Mouse (Mus musculus) thymus, postnatal 25 days (tissue): ENCODE measurements at regions not wholly inside any gene's neighbourhood (a gene's known extent, or its start where the extent isn't known, plus 50 kb on each side); places are given as distances from the start of the nearest gene placed in this dataset.

Experiments used
- DNase-seq: peaks from one replicate; pipeline ENCODE4 v3.0.0; 2022

DNA sequence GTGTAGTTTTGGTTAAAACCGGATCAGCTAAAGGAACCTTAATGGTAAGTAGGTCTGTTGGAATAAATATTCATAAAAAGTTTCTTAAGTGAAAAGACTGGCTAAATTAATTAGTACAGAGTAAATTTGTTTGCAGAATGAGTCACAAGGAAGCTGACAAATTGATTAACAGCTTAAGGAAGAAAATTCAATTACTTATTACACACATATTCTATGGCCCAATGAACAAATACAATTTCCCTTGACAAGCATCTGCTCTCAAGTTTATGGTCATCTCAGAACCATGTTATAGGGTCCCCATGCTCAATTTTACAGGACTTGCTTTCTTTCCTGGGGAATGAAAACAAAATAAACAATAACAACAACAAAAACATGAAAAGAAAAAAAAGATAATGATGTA, 231.4 kb upstream of the Frg1 start:
- DNase-seq: no peak

DNA sequence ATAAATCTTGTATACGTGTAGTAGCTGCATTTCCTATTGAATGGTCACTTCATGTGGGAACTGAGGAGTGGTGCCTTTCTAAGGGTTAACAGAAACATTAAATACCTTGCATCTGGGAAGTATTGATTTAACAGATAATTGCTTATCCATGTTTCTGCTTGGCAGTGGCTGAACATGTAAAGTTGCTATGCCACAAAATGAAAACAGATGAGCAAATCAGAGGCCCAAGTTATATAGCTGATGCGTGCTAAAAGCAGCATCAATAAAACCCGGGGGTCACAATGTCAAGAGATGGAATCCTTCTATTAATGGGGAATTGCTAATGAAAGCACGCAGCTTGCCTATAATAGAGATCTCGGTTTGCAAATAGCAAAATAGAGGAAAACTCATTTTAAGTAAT, 227.8 kb upstream of the Frg1 start:
- no peak for DNase-seq

DNA sequence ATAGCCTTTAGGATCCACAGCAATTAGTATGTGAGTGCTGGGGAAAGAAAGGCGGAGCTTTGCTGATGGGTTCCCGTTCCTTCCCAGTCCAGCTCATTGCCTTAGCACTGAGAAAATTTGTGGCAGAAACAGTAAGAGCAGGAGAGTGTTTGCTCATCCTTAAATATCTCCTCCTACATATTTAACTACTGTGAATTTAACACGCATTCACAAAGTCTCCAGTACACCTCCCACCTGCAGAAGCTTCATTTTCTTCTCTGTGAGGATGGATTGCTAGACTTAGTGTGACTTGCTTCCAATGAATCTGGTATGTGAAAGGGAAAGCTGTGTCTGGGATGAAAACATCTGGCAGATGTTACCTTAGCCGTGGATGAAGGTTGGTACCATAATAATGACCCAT, 207.0 kb upstream of the Frg1 start:
- no peak for DNase-seq

DNA sequence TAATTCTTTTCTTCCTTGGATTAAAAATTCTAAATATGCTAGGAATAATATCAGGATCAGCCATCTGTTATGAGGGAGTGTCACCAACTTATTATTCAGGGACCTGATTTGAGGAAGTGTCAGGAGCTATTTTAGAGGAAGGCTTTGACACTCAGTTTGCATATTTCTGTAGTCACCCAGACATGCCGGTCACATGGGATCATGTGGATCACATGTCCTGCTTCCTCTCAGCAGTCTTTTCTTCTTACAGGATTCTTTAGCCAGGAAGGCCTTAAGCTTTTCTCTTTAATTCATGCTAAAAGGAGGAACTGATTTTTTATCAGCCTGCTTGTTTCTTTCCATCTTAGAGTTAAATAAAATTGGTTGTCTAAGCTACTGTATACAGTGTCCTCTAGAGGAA, 183.4 kb upstream of the Frg1 start:
- no peak for DNase-seq

DNA sequence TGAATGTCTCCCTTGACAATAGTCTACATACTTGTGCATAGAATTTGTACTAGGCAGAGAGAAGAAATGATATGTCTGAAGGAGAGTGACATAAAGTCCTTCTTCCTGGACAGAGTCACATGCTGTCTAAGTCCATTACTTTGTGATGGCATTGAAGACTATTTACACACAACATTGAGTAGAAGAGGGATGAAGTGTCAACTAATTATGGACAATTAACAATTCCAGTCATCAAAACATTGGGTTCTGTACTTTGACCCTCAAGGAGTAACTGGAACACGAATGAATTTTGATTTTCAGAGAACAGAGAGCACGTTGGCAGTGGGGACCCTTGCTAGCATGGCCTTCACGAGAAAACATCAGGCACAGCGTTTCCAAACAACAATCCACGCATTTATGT, 177.6 kb upstream of the Frg1 start:
- DNase-seq: no peak

DNA sequence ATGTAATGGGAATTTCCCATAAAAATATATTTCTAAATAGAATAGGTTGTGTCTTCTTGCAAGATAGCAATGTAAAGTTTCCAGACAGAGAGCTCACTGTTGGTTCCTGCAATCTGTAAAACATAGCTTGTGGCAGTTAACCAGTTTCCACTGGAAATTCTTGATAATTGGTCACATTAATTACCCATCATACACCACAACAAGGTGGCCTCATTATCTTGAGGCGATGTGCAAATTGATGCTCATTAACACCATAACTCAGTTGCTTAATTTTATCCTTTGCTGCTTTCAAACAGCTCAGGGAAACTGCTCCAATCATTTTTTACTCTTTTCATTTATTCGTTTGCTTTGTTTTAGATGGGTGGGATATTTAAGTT, 176.8 kb upstream of the Frg1 start:
- DNase-seq: no peak

DNA sequence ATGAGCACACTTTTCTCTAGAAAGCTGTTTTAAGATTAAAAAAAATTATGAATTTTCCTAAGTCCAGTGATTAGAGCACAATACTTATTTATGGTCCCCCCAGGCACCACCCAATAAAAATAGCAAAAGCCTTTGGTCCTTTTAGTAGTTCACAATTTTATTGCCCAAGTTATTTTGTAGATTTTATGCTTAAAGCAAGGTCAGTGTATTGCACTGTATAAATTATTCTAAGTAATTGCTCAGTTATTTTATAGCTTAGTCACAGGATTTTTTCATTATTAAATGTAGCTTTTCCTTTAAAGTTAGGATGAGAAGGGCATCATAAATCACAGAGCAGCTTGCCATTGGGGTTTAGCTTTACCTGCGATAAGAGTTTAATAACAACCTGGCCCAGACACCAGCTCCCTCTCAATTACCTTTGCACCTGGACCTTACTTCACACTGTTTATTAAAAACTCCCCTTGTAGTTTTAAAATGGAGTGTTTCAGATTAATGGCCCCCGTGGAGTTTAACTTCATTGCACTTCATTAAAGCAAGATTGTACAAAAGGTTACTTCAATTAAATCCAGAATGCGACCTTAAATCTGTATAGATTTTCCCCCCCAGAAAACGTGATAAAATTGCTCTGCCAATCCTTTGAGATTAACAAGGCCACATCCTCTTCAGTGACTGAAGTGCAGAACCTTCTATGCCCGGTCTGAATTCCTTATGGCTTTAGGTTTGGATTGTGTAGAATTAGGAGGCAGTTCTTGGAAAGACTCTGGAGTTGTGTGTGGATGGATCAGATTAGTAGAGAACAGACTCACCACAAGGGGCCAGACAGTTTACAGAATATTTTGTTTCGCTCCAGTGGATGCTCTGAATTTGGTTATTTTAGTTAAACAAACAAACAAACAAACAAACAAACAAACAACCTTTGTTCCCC, 176.1 kb upstream of the Frg1 start:
- no peak for DNase-seq

DNA sequence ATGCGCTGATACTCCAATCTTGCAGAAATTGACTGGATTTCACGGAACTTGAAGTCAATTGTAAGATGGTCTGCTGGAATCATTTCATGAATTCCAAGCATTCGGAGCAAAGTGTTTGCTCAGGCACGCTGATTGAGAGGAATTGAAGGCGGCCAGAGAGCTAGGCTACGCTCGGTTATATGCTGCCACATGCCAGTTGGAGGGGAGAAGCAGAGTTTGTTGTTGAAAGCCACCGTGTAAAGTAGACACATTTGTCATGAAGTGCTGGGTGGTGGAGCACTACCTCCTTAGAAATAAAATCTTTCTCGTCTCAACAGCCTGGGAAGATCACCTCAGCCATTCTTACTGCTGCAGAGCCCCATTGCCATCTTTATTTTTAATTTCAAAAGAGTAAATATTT, 175.3 kb upstream of the Frg1 start:
- no peak for DNase-seq

DNA sequence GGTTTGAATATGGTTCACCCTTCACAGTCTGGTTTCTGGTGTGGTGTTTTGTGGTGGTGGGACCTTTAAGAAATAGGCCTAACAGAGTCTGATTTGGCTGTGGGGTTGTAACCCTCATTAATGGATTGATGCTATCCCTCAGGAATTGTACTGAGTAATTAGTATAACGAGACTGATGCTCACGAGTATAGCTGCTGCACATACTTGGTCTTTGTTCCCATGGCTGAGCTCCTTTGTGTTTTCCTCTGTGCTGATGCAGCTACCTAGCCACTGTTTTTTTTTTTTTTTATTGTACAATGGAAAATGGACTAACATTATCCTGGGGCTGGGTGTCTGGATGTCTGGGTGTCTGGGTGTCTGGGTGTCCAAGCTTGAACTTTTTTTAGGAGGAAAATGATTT, 171.3 kb upstream of the Frg1 start:
- no peak for DNase-seq

DNA sequence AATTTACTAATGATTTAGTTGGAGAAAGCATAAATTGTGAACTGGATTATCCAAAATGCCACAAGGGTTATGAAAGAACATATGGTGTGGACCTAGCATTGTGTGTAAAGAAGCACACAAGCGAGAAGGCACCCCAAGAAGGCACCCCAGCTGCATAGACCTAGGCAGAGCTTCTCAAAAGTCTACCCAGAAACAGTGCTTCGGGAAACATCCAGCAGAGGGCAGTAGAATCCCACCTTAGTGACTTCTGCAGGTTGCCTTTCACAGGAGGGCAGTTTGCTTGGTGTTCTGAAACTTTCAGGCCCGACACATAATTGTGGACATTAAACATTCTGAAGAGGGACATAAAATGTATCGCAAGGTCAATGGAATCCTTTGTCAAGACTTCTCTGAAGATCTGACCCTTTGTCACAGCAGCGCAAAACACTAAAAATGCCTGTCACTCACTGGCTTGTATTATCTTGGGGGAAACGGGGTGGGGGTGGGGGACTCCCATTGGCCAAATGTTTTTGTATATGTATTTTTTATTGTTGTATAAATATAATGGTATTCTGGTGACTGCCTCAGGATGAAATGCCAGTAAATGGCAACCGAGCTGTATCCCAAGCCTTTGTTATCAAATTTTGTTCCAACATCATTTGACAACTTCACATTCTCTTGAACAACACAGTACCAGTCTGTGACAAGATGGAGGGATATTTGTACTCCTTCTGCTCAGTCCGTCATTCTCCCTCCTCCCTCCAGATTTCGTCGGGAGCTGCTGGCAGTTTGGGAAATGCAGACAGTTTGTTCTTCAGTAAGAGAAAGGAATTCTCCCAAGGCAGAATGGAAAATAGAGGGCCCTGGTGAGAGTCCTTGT, 156.4 kb upstream of the Frg1 start:
- peak; percentile 10 for DNase-seq

DNA sequence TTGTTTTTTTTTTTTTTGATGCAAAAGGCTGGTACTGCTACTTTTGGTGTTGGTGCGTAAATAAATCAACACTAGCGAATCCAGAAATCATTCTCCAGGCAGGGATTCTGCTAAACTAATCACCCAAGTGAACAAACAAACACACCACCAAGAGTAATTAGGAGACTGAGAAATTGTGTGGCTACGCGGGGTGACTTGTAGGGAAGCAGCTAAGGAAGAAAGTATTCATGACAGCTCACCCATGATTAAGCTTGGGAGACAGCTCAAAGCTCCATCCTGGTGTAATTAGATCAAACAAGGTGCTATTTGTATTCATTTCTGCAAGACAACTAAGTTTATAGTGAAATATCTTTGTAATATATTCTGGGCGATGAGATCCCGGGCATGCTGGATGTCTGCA, 153.7 kb upstream of the Frg1 start:
- no peak for DNase-seq

DNA sequence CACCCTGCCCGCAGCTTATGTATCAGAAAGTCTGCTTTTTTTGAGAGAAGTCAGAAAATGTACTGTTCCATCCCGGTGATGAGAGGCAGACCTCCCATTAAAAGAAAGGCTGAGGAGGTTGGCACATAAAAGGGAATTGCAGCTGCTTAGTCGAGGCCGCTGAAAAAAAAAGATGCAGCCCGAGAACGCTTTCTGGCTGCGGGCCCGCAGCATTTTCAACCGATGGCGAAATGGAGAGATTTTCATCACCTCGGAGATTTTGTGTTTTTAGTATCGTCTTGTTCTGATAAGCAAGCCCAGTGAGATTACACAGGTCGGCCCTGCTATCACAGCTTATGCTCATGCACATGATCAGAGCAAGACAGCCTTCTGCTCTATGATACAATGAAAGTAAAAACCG, 145.1 kb upstream of the Frg1 start:
- DNase-seq: no peak

DNA sequence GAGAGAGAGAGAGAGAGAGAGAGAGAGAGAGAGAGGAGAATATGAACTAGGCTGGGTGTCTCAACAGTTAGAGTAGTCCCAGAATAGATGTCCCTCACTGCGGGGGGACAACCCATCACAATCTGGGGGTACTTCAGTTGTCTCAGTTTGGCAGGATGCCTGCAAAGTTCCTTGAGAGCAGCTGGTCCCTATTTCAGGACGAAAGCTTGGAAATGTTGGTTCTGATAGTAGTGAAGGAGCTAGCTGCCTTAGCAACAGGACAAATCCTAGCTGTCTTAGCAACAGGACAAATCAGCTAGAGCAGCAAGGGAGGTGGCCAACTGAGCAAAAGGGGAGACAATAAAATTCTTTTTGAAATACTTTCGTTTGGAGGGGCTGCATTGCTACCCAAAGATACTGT, 139.9 kb upstream of the Frg1 start:
- DNase-seq: no peak

DNA sequence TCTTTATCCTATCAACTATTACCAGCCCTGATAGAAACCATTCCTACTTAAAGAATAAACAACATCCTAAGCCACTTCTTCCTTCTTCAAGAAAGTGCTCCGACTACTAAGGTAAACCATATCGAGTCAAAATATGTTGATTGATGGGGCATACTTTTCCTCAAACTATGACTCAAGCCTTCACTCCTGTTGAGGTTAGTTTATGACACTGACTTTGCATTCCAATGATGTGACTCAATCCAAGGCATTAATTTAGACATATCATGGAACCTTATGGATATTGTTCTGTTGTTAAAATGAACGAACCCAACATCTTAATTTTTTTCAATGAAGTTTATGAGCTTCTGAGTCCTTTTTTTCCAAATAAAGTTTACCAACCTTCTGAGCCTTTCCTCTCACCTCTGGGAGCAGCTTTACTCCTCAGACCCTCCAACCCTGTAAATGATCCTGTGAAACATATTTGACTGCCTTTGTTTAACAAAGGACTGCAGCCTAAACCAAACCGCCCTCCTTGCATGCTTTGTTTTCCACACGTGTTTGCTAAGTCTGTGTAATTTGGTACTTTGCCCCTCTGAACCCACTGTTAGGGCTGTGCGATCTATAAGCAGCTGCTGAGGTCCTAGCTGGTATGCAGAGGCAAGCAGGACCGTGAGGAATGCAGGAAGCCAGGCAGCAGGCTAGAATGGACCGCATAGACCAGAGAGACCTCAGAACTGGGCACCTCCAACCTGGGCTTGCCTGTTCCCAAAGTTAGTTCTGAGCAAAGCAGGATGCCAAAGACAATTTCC, 136.1 kb upstream of the Frg1 start:
- no peak for DNase-seq

DNA sequence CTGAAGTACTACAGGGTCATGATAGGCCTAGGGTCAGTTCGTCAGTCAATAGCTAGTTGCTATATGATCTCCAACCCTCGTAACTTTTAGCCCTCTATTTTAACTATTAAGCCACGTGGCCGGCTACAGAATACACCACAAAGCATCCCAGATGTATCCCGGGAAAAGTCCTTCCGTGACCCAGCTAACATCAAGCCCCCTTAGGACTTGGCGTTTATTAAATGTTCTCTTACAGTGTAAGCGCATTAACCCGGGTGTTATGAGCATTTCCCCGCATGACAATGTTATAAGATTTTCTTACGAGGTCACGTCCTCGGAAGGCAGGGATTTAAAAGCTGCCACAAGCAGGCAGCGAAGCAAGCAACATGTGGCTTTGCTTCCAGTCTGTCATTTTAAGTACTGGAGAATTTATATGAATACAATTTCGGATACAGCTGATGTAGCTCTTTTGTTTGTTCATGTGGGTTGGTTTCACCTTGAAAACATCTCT, 135.1 kb upstream of the Frg1 start:
- no peak for DNase-seq

DNA sequence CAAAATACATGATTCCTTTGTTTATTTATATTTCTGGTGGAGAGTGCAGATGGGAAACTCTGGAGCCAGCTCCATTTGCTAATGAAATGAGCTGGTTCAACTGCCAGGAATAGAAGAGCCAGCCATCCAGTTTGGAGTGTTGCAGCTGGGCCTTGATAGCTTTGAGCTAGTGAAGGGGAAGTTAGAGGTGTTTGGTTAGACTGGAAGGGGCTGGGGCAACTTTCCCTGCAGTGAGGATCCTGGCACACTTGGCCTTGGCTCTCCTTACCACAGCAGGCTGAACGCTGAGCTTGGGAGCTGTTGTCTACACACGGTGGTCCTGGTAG, 133.2 kb upstream of the Frg1 start:
- DNase-seq: no peak

DNA sequence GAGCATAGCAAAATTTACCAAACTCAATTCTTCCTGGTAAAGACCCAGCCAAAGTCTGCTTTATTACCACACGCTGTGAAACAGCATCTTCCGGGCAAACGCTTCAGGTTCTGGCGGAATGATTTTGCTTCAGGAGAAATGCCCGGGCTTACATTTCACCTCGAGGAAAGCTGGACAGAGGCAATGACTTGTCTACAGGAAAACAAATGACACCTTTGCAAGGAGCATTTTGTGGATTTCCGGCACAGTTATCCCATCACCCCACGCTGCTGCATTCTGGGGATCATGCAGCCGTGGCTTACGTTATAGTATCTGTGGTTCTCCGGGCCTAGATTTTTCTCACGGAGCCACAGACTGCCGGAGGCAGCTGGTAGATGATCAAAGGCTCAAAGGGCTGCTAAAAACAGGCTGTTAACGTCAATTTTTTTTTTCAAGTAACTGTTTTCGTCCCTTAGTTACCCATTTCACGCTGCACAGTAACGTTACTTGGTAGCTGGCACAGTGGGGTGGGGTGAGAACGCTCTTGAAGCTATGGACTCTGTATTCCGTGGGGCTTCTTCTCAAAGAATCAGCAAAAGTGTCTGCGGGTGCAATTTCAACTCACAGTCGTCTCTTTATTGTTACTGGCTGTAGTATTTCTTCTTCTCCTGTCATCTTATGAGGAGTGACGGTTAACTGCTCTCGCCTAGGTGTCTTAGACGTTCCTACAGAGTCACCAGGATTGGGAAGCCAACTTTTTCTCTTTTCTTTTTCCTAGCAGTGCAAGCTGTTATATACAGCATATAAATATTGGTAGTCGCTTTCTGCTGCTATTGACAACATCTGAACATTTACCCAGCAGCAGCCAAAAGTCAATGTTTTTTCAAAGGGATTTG, 132.6 kb upstream of the Frg1 start:
- no peak for DNase-seq

DNA sequence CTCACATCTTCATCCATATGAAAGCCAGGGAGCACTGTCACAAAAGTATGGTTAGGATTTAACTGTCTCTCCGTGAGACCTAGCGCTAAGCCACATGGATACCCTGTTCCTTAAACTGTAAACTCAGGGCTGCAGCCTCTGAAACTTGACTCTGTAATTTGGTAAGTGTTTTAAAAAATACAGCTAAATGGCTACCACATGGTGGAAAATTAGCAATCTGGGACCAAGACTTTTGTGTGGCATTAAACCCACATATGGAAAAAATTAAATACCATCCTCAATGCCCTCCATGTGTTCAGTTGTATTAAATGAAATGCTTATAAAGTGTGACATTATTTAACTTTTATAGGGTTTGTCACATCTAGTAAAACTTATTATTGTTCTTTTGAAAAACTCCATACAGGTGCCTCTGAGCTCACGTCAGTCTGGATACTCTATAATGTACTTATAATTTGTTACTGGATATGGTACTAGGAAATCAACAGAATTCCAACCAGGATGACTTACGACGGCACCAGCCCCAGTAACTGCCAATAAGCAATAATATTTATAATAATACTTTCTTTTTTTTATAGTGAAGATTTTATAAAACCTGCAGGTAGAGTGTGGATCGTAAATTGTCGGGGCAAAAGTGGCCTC, 131.0 kb upstream of the Frg1 start:
- DNase-seq: no peak

DNA sequence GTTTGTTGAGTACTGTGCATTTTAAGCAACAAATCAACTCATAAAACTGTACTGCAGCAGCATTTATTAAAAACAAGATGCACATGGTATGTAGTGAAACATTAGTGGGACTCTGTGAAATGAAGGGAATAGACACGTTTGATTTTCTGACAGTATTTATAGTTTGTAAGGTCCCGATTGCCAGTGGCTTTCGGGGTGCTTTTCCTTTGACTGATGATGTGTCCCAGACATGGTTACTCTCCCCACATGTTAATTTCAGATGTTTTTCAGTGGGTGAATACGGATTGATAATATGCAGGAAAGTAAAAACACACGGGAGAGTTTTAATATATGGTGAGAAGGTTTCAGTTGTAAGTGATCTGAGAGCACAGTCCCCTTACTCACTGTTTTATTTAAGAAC, 115.3 kb upstream of the Frg1 start:
- DNase-seq: no peak

DNA sequence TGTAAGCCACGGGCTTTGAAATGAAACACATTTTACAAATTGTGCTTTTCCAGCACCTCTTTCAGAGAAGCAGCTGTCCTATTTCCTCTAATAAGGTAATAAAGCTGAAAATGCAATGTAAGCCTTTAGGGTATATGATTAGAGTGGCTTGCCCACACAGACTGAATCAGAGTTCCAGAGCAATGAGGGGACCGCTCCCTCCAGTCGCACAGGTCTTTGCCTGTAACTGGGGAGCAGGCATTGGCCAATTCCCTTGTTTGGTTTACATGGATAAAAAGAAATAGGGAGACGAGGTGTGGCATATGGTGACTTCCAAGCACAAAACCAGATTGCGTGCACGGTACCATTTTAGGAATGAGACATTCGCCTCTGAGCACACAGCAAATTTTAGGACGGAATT, 112.7 kb upstream of the Frg1 start:
- DNase-seq: no peak

DNA sequence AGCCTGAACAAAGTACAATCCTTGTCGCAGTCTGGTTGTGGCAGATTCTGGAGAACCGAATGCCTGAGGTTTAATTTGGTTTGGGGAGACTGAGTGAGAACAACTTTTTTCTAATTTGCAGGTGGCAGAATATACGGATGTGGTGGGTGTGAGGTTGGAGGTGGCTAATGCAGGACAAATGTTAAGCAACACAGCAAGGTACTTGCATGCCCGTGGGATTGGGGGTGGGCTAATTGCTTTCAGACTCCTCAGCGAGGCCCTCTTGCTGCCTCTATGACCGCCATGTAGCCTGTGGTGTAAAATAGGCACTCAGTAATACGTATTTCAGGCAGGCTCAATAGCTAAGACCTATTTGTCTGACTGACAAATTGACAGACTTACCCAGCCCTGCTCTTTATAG, 109.4 kb upstream of the Frg1 start:
- DNase-seq: no peak

DNA sequence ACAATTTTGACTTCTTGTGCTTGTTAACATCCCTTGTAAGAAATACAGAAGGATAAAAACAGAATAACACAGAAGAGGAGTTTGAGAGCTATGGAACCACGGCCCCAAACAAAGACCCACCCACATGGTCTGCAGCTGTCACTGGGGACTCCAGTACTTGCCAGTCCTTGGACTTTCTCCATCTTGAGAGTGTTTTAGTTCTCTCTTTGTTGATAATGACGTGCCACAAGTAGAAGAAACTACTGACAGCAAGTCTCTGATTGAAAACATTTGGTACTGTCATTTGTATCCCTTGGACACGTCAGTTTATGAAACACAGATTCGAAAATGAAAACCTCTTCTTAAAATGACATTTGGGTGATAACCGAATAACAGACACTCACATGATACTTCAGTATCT, 68.3 kb upstream of the Frg1 start:
- no peak for DNase-seq
